Mouse (Mus musculus) kidney, embryonic 14.5 days (tissue): ENCODE measurements around the gene Syt11. TPM values are rescaled to one million over a fixed set of nuclear protein-coding genes. Genes with fewer than 3 reads are reported as not detected.
A peak's percentile ranks its signal among the peaks of the same experiment; 100 is the strongest.
"Not testable (repeated sequence)": the region's sequence is repeated elsewhere in the genome, so short reads cannot be mapped to it uniquely, and the experiment has no call there.

Experiments
- ATAC-seq: fragments of 200-750 bp; cut with Nextera tagmentation; 2 replicates; pipeline ENCODE4 v1.8.0; 2017; ENCODE audit warnings: moderate number of reproducible peaks, mild to moderate bottlenecking, moderate TSS enrichment, moderate library complexity; ENCODE audit not compliant: low FRiP score, low TSS enrichment
- H3K27ac ChIP-seq: fragments of 300-500 bp; sonication (generic); 2 replicates; pipeline ENCODE4 v1.5.1; 2014; ENCODE audit warnings: low read depth, mild to moderate bottlenecking, low read length, moderate library complexity, mixed read lengths
- H3K27me3 ChIP-seq: fragments of 300-500 bp; sonication (generic); 2 replicates; pipeline ENCODE4 v1.6.1; 2014; ENCODE audit warnings: mild to moderate bottlenecking, low read length; ENCODE audit not compliant: control insufficient read depth, insufficient read depth
- H3K36me3 ChIP-seq: fragments of 300-500 bp; sonication (generic); 2 replicates; pipeline ENCODE4 v1.6.1; 2014; ENCODE audit warnings: low read length, mixed read lengths; ENCODE audit not compliant: control insufficient read depth, insufficient read depth
- H3K4me1 ChIP-seq: fragments of 300-500 bp; sonication (generic); 2 replicates; pipeline ENCODE4 v1.6.1; 2014; ENCODE audit warnings: low read length, mixed read lengths; ENCODE audit not compliant: control insufficient read depth, insufficient read depth
- H3K4me2 ChIP-seq: fragments of 300-500 bp; sonication (generic); replicated peaks from 2 replicates; pipeline ENCODE4 v1.6.1; 2014; ENCODE audit warnings: low read depth, mild to moderate bottlenecking, low read length
- H3K4me3 ChIP-seq: fragments of 300-500 bp; sonication (generic); 2 replicates; pipeline ENCODE4 v1.5.1; 2014; ENCODE audit warnings: mild to moderate bottlenecking, low read length
- H3K9ac ChIP-seq: fragments of 300-500 bp; sonication (generic); 2 replicates; pipeline ENCODE4 v1.6.1; 2014; ENCODE audit warnings: low read depth, mild to moderate bottlenecking, low read length, moderate library complexity
- H3K9me3 ChIP-seq: fragments of 300-500 bp; sonication (generic); 2 replicates; pipeline ENCODE4 v1.6.1; 2016; ENCODE audit warnings: low read length; ENCODE audit not compliant: control insufficient read depth
- WGBS: fragments of 180-500 bp; shearing (Covaris S2); extraction: QIAGEN DNeasy Blood & Tissue Kit; methylation state at CpG from one replicate; pipeline ENCODE4 v1.1.7; 2014; 5-methylcytosine and 5-hydroxymethylcytosine counted together
- polyA plus RNA-seq: library from polyadenylated mRNA; unstranded; fragments of >200 nt; fragmentation: Nextera tagmentation; extraction: Ambion mirVana; gene quantifications from 2 replicates; pipeline ENCODE4 v1.2.1, GENCODE M21; 2014

Gene Syt11
- polyA plus RNA-seq, 1 experiment from 2014 or later, result 12.5 TPM

GRCm38 (mm10) chr3:88716399-88717197 lies 58.4 kb downstream of the Syt11 start, which contains the start of gene Rit1:
Gene Rit1, plus strand, starts transcription at chr3:88716838.
- ATAC-seq, result peak; percentile 94
- Histone ChIP-seq H3K4me3 (peak within 1 kb of the TSS; percentile 71), H3K27ac (peak within 1 kb of the TSS; percentile 48), H3K27me3 (no peaks in the 10 kb centered on the region), H3K9ac (peak within 1 kb of the TSS; percentile 71), H3K4me2 (peak within 1 kb of the TSS; percentile 84), H3K9me3 (no peaks in the 10 kb centered on the region), H3K36me3 (peaks cover 44% of the 10 kb centered on the region), H3K4me1 (peaks cover 6% of the 10 kb centered on the region)
- WGBS, result 2% methylated on average over 27 of the region's 27 CpGs

GRCm38 (mm10) chr3:88715716-88716115 lies 59.2 kb downstream of the Syt11 start:
- not testable (repeated sequence) for H3K4me2 ChIP-seq, H3K9ac ChIP-seq, H3K9me3 ChIP-seq, H3K4me1 ChIP-seq, H3K27me3 ChIP-seq, H3K4me3 ChIP-seq, ATAC-seq, H3K27ac ChIP-seq
- 93% methylated on average over 5 of the region's 5 CpGs for WGBS
- peaks cover 48% of the 10 kb centered on the region for H3K36me3 ChIP-seq

GRCm38 (mm10) chr3:88714725-88715124 lies 60.2 kb downstream of the Syt11 start:
- ATAC-seq, result no peak
- Histone ChIP-seq H3K27me3 (no peaks in the 10 kb centered on the region), H3K4me2 (no peak overlapping the region), H3K27ac (no peak overlapping the region), H3K36me3 (peaks cover 50% of the 10 kb centered on the region), H3K9ac (no peak overlapping the region), H3K4me3 (no peak overlapping the region), H3K4me1 (peaks cover 6% of the 10 kb centered on the region), H3K9me3 (no peaks in the 10 kb centered on the region)
- 77% methylated on average over 2 of the region's 2 CpGs for WGBS

- ATAC-seq, result no peak
- no peak overlapping the region for H3K27ac ChIP-seq
These were observed 61.3 kb downstream of the Syt11 start for GRCm38 (mm10) chr3:88713709-88714108.

GRCm38 (mm10) chr3:88701222-88701621 lies 73.7 kb downstream of the Syt11 start:
- Histone ChIP-seq H3K4me1 (no peaks in the 10 kb centered on the region), H3K27ac (no peak overlapping the region), H3K9ac (no peak overlapping the region), H3K9me3 (no peaks in the 10 kb centered on the region), H3K4me2 (no peak overlapping the region), H3K27me3 (no peaks in the 10 kb centered on the region), H3K4me3 (no peak overlapping the region), H3K36me3 (peaks cover 96% of the 10 kb centered on the region)
- no peak for ATAC-seq
- WGBS, result 70% methylated on average over 3 of the region's 3 CpGs

More at GRCm38 (mm10) chr3:88713709-88714108, 61.3 kb downstream of the Syt11 start:
- H3K27me3 ChIP-seq, result no peaks in the 10 kb centered on the region
- 95% methylated on average over 4 of the region's 4 CpGs for WGBS
- no peak overlapping the region for H3K4me2 ChIP-seq
- peaks cover 6% of the 10 kb centered on the region for H3K4me1 ChIP-seq
- no peaks in the 10 kb centered on the region for H3K9me3 ChIP-seq
- H3K36me3 ChIP-seq, result peaks cover 54% of the 10 kb centered on the region
- no peak overlapping the region for H3K9ac ChIP-seq
- no peak overlapping the region for H3K4me3 ChIP-seq

GRCm38 (mm10) chr3:88700247-88700646 lies 74.7 kb downstream of the Syt11 start:
- Histone ChIP-seq H3K4me2 (no peak overlapping the region), H3K4me1 (no peaks in the 10 kb centered on the region), H3K9ac (no peak overlapping the region), H3K27me3 (no peaks in the 10 kb centered on the region), H3K27ac (no peak overlapping the region), H3K4me3 (no peak overlapping the region), H3K9me3 (no peaks in the 10 kb centered on the region), H3K36me3 (peaks cover 96% of the 10 kb centered on the region)
- no peak for ATAC-seq
- 95% methylated on average over 3 of the region's 3 CpGs for WGBS

- Histone ChIP-seq H3K4me3 (no peak overlapping the region), H3K27me3 (no peaks in the 10 kb centered on the region), H3K9me3 (no peaks in the 10 kb centered on the region), H3K9ac (no peak overlapping the region), H3K36me3 (peaks cover 95% of the 10 kb centered on the region), H3K27ac (no peak overlapping the region), H3K4me1 (no peaks in the 10 kb centered on the region), H3K4me2 (no peak overlapping the region)
- 95% methylated on average over 6 of the region's 6 CpGs for WGBS
- no peak for ATAC-seq
These were observed 76.1 kb downstream of the Syt11 start for GRCm38 (mm10) chr3:88698834-88699233.

GRCm38 (mm10) chr3:88698051-88698450 lies 76.9 kb downstream of the Syt11 start:
- Histone ChIP-seq H3K36me3 (peaks cover 95% of the 10 kb centered on the region), H3K9ac (no peak overlapping the region), H3K9me3 (no peaks in the 10 kb centered on the region), H3K27me3 (no peaks in the 10 kb centered on the region), H3K27ac (no peak overlapping the region), H3K4me1 (no peaks in the 10 kb centered on the region), H3K4me3 (no peak overlapping the region), H3K4me2 (no peak overlapping the region)
- whole genome bisulfite sequencing, result 96% methylated on average over 1 of the region's 1 CpGs
- ATAC-seq, result no peak

DNA sequence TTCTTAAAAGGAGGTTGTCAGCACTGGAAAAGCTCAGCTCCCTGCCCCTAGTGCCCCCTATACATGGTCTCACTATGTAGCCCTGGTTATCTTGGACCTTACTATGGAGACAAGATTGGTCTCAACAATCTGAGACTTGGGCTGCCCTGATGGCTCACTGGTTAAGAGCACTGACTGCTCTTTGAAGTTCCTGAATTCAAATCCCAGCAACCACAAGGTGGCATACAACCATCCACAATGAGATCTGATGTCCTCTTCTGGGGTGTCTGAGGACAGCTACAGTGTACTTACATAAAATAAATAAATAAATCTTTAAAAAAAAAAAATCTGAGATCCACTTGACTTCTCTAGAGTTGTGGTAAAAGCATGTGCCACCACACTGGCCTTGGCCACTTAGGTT lies 79.4 kb downstream of the Syt11 start:
- Histone ChIP-seq H3K4me1 (no peaks in the 10 kb centered on the region), H3K36me3 (peaks cover 95% of the 10 kb centered on the region), H3K27me3 (no peaks in the 10 kb centered on the region), H3K9me3 (no peaks in the 10 kb centered on the region), H3K9ac (no peak overlapping the region), H3K27ac (no peak overlapping the region), H3K4me2 (no peak overlapping the region), H3K4me3 (no peak overlapping the region)
- no peak for ATAC-seq
